Mouse (Mus musculus): ENCODE results near the gene Ccl4.

Gene Ccl4

GRCm38 (mm10) chr11:83662204-83662603 is at the start of gene Ccl4:
Ccl4 (plus strand) TSS chr11:83662584.
- no peak for DNase-seq (ENCODE audit: low spot score)

- no peak for DNase-seq (ENCODE audit: low spot score)
Measured at GRCm38 (mm10) chr11:83616586-83616985, 45.8 kb upstream of the Ccl4 start.

- DNase-seq (ENCODE audit: low spot score), result no peak
Measured at GRCm38 (mm10) chr11:83618238-83618637, 44.1 kb upstream of the Ccl4 start.

- DNase-seq (ENCODE audit: low spot score), result no peak
Measured at GRCm38 (mm10) chr11:83619037-83619436, 43.3 kb upstream of the Ccl4 start.

- DNase-seq (ENCODE audit: low spot score), result no peak
Measured at GRCm38 (mm10) chr11:83623586-83623985, 38.8 kb upstream of the Ccl4 start.

- no peak for DNase-seq (ENCODE audit: low spot score)
Measured at GRCm38 (mm10) chr11:83628808-83629207, 33.6 kb upstream of the Ccl4 start.

GRCm38 (mm10) chr11:83630630-83631029 is 31.8 kb upstream of the Ccl4 start:
- DNase-seq (ENCODE audit: low spot score), result no peak

- no peak for DNase-seq (ENCODE audit: low spot score)
Measured at GRCm38 (mm10) chr11:83631065-83631464, 31.3 kb upstream of the Ccl4 start.

GRCm38 (mm10) chr11:83632744-83633143 is 29.6 kb upstream of the Ccl4 start:
- no peak for DNase-seq (ENCODE audit: low spot score)

- DNase-seq (ENCODE audit: low spot score), result no peak
Measured at GRCm38 (mm10) chr11:83634425-83634824, 28.0 kb upstream of the Ccl4 start.

GRCm38 (mm10) chr11:83634898-83635297 is 27.5 kb upstream of the Ccl4 start:
- DNase-seq (ENCODE audit: low spot score), result no peak

- DNase-seq (ENCODE audit: low spot score), result no peak
Measured at GRCm38 (mm10) chr11:83636742-83637235, 25.6 kb upstream of the Ccl4 start.

- DNase-seq (ENCODE audit: low spot score), result no peak
Measured at GRCm38 (mm10) chr11:83638934-83639333, 23.4 kb upstream of the Ccl4 start.

- no peak for DNase-seq (ENCODE audit: low spot score)
Measured at GRCm38 (mm10) chr11:83639533-83639932, 22.9 kb upstream of the Ccl4 start.

GRCm38 (mm10) chr11:83640141-83640540 is 22.2 kb upstream of the Ccl4 start:
- DNase-seq (ENCODE audit: low spot score), result peak; percentile 66

- no peak for DNase-seq (ENCODE audit: low spot score)
Measured at GRCm38 (mm10) chr11:83641216-83641615, 21.2 kb upstream of the Ccl4 start.

- DNase-seq (ENCODE audit: low spot score), result no peak
Measured at GRCm38 (mm10) chr11:83645521-83645920, 16.9 kb upstream of the Ccl4 start, which contains the start of gene Rpl9-ps1. Rpl9-ps1 (minus strand) TSS chr11:83645621.

- no peak for DNase-seq (ENCODE audit: low spot score)
Measured at GRCm38 (mm10) chr11:83646356-83647149, 15.8 kb upstream of the Ccl4 start.

GRCm38 (mm10) chr11:83649305-83649841 is 13.0 kb upstream of the Ccl4 start, which contains the start of gene Ccl3:
Ccl3 (minus strand) TSS chr11:83649355.
- DNase-seq (ENCODE audit: low spot score), result no peak

GRCm38 (mm10) chr11:83654606-83655005 is 7.8 kb upstream of the Ccl4 start:
- no peak for DNase-seq (ENCODE audit: low spot score)

GRCm38 (mm10) chr11:83657508-83657907 is 4.9 kb upstream of the Ccl4 start:
- DNase-seq (ENCODE audit: low spot score), result no peak

- no peak for DNase-seq (ENCODE audit: low spot score)
Measured at GRCm38 (mm10) chr11:83658797-83659196, 3.6 kb upstream of the Ccl4 start.

- DNase-seq (ENCODE audit: low spot score), result no peak
Measured at GRCm38 (mm10) chr11:83663532-83663931, 1.1 kb downstream of the Ccl4 start.
